Mouse (Mus musculus) kidney, adult 18-20 months (tissue): ENCODE measurements at regions not wholly inside any gene's neighbourhood (a gene's known extent, or its start where the extent isn't known, plus 50 kb on each side); places are given as distances from the start of the nearest gene placed in this dataset.

Source experiments
- DNase-seq: peaks from one replicate; pipeline ENCODE4 v3.0.0; 2021

GRCm38 (mm10) chr17:31776949-31777607, 78.5 kb downstream of the Sik1 start:
- peak; percentile 34 for DNase-seq

GRCm38 (mm10) chr17:31777751-31778150, 77.9 kb downstream of the Sik1 start:
- no peak for DNase-seq

- no peak for DNase-seq
Measured at GRCm38 (mm10) chr17:31779466-31779865, 76.1 kb downstream of the Sik1 start.

- no peak for DNase-seq
Measured at GRCm38 (mm10) chr17:31782251-31782650, 73.4 kb downstream of the Sik1 start.

GRCm38 (mm10) chr17:31783071-31783470, 72.5 kb downstream of the Sik1 start:
- no peak for DNase-seq

- DNase-seq, result peak; percentile 62
Measured at GRCm38 (mm10) chr17:31788316-31788715, 67.3 kb downstream of the Sik1 start.

- peak; percentile 54 for DNase-seq
Measured at GRCm38 (mm10) chr17:31789068-31789583, 66.5 kb downstream of the Sik1 start.

GRCm38 (mm10) chr17:31789906-31790279, 65.7 kb downstream of the Sik1 start:
- DNase-seq, result peak; percentile 32

GRCm38 (mm10) chr17:31790280-31791063, 65.1 kb downstream of the Sik1 start:
- DNase-seq, result peak; percentile 58

GRCm38 (mm10) chr17:31791656-31792055, 63.9 kb downstream of the Sik1 start:
- no peak for DNase-seq

GRCm38 (mm10) chr17:31793040-31793439, 62.6 kb downstream of the Sik1 start:
- DNase-seq, result no peak

- DNase-seq, result peak; percentile 46
Measured at GRCm38 (mm10) chr17:31793521-31793920, 62.1 kb downstream of the Sik1 start.

GRCm38 (mm10) chr17:31793964-31794363, 61.6 kb downstream of the Sik1 start:
- DNase-seq, result peak; percentile 34
